Mouse (Mus musculus) heart, postnatal 0 days (tissue): ENCODE results near the gene Etfb.
"Not testable (repeated sequence)": the region's sequence is repeated elsewhere in the genome, so short reads cannot be mapped to it uniquely, and the experiment has no call there.

Experiments used
- CTCF ChIP-seq: IDR thresholded peaks from 2 replicates; pipeline ENCODE4 v1.5.1; 2016; ENCODE audit warnings: antibody characterized with exemption, control low read depth, low read depth
- EP300 ChIP-seq: IDR thresholded peaks from 2 replicates; pipeline ENCODE4 v1.6.1; 2016; ENCODE audit warnings: antibody characterized with exemption, low read depth

- TF ChIP-seq EP300, CTCF: not testable (repeated sequence)
Measured at GRCm38 (mm10) chr7:43411724-43412123, 32.2 kb upstream of the Etfb start.
